Mouse (Mus musculus) lung, postnatal 14 days (tissue): ENCODE measurements around the gene Fhdc1.

ENCODE experiments used
- DNase-seq: peaks from one replicate; pipeline ENCODE4 v3.0.0; 2021

The Fhdc1 gene

DNA sequence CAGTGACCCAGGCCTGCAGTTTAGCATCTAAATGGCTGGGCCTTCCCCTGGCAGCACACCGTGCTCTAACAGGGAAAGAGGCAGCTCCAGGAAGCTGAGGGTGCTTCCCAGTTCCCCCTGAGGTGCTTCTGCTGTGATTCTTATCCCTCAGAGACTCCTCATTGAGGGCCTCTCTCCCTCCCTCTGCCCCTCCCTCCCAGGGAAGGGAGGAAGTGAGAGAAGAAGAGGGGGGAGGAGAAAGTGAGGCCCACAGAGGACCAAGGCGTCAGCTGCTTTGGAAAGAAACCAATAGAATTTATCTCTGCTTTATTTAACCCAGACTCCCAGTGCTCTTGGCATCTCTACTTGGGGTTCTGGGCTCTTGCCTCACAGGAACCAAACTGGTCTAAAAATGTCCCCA is 50.1 kb downstream of the Fhdc1 start:
- DNase-seq = no peak

DNA sequence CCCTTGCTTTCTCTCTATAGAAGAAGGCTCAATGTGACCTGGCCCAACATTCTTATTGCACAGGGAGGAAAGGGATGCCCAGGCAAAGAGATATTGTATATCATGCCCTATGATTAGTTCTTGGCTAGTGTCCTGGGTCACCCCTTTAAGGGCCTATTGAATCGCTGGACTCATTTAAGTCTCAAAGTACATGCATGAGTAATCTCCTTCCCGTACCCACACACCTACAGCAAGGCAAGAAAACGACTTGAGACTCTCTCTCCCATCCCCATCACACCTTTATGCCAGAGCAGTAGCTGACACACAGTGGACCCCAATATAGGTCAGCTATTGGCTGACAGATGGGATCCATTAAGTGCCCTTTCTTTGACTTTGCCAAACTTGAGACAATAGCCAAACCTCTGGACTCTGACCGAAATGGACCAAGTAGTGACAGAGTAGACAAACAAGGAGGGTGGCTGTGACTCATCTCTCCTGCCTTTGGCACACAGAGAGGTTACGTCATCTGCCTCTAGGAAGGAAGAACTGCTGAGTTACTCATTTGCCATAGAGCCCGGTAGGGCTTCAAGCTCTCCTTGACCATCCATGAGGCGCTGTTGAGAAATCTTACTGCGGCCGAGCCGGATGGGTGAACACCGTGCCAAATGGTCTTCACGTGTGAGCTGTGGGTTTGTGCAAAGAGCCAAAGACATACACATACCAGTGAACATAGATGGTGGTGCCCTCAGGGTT is 51.1 kb downstream of the Fhdc1 start:
- DNase-seq = peak; percentile 29

DNA sequence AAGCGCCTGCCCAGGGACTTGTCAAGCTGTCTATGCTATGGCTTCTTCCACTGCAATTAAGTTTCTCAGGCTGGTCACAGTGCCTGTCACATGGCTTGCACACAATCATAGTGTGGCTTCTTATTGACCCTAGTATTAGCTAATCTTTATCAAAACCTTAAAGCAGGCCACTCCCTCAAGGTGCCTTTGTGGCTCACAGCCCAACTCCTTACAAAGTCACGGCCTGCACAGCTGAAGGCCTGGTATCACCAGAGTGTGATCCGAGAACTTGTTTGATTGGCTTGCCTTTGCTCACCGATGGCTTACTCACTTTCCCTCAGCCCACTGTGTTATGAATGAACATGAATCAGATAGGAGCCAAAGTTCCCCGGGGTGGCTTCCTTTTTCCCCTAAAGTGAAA is 52.5 kb downstream of the Fhdc1 start:
- DNase-seq = no peak

DNA sequence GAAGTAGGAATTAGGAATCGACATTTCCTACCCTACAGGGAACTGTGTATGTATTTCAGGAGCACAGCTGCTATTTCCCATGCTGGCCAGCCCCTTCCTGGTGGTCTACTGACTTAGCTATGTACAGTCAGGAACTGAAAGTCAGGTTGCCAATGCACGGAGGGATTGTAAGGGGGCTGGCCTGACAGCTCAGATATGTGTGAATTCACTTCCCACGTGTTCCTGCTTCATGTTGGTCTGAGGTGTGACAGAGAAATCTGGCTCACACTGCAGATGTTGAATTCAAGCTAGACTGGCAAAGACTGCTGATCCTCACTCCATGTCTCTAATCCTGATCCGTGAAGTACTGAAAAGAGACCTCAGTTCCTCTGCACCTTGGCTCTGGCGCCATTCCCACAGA is 57.9 kb downstream of the Fhdc1 start:
- DNase-seq = no peak

DNA sequence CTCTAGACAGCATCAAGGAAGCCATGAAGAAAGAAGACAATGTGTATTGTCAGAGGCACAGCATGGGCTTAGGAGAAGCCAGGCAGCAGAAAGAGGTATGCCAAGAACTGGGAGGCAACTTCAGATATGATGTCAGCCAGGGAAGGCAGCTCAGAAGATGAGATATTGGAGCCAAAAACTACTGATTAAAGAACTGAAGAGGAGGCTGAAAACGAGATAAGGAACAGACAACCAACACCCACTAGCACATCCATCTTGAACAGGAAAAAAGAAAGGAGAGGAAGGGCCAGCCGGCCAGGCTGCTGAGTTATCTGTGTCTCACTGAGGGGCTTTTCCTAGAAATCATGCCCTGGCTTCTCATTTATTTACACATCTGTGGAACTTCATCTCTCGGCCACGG is 66.4 kb downstream of the Fhdc1 start:
- DNase-seq = no peak

DNA sequence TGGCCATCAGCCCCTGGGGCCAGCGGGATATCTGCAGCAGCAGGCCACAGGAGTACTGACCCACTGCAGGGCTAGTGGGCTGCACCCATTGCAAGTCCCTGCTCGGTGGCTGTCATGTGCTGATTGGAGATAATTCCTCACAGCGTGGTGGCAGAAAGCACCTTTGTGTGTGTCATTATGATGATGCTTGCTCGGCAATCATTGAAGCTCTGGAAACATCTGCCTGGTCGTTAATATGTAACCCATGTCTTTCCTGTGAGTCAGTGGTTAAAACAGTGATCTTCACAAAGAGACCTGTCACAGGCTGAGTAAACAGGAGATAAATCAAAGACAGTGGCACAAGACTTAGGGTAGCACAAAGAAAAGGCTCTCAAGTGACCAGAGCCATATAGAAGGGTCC is 67.3 kb downstream of the Fhdc1 start:
- no peak for DNase-seq

DNA sequence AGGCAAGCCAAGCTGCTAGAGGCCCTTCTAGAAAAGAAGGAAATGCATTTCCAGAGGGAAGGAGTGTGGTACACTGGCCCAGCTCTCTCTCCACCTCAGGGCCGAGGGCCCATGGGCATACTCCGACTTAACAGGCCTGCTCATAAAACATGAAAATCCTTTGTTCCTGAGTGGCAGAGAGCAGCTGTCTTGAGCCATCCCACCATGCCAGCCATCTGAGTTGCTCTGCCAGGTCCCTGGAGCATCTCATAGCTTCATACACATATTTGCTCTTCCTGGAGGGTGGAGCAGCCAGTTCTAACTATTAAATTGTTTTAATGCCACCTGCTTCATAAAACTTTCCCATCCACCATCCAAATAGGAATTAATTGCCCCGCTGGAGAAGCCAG is 70.8 kb downstream of the Fhdc1 start:
- no peak for DNase-seq

DNA sequence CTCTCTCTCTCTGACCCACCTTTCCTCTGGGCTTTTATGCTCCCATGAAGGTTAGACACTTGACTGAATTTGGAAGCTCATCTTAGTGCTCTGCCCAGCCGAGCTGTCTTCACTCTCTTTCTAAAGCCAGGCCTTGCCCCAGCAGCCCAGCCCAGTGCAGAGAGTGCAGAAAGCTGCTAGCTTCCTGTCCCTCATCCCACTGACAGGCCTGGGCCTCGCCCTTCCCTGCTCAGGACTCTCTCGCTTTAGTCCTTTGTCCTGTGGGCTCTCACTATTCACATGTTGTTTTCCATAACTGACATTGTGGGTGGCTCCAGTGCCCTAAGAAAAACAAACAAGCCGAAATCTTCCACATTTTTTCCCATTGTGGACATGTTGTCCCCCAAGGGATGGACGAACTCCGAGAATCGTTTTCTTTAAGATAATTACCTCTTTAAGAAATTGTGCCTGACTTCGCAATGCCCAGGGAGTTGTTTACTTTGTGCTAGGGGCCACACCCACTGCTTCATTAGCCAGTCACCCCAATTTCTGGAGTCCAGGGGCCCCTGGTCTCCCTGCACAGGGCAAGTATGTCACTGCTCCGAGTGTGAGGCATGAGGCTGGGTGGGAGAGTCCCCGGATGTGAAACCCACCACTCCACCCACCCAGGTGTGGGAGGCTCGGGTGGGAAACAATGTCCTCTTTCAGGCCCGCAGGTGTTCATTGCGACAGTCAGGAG is 71.3 kb downstream of the Fhdc1 start:
- no peak for DNase-seq

DNA sequence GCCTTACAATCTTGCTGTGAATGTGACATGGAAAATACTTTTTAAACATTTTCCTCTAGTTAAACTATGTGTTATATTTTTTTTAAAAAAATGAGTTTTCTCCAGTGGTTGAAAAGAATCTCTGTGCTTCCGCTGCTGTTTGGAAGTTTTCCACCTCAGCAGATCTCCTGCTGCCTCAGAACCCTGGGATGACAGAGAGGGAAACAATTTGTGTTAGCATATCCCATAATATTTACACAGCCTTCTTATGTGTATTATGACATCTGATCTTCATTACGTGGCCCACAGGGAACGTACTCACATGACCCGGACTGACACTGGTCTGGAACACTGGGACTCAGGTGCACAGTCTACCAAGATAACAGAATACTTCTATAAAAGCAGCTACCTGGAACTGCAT is 74.7 kb downstream of the Fhdc1 start:
- no peak for DNase-seq

DNA sequence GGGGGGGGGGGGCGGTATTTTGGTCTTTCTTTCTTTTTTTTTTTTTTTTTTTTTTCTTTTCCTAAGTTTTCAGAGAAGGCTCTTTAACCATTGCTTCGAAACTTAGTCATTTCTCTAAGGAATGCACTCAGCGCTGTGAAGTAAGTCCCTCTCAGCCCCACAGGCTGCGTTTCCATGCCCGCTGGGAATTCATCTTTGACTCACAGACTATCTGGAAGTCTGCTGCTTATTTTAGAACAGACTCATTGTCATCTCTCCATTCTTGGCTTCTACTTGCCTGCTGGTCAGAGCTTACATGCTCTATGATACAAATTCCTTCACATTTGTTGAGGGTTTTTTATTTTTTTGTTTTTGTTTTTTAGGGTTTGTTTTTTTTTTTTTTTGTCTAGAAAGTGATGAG is 76.8 kb downstream of the Fhdc1 start:
- DNase-seq = no peak

DNA sequence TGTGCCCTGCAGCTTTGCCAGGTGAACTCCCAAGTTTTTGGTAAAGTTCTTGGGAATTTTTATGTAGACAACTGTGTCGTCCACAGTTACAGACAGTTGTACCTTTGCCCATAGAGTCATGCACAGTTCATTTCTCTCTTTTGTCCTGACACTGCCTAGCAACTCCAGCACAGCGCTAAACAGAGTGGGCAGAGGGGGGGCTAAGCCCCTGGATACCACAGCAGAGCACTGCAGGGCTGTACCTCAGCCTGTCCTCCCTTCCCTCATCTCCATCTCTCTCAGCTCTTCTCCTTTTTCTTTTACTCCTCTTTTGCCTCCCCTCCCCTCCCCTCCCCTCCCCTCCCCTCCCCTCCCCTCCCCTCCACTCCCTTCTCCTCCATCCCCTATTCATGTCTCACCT is 77.5 kb downstream of the Fhdc1 start:
- DNase-seq = no peak

DNA sequence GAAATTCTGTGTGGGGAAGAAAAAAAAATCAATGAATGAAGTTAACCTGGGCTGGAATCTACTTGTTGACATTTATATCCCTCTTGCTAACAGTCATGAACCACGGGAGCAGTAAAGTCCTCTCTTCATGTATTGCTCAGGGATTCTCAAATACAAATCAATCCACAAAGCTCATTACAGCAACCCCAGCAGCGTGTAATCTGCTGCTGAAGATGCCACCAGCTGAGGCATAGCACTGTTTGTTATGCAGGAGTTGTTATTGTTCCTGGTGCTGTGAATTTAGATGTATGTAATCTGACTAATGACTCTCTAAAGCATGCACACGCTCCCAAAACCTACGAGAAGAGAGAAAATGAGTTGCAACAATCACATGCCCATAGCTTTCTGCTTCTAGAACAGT is 82.3 kb downstream of the Fhdc1 start:
- DNase-seq = no peak

DNA sequence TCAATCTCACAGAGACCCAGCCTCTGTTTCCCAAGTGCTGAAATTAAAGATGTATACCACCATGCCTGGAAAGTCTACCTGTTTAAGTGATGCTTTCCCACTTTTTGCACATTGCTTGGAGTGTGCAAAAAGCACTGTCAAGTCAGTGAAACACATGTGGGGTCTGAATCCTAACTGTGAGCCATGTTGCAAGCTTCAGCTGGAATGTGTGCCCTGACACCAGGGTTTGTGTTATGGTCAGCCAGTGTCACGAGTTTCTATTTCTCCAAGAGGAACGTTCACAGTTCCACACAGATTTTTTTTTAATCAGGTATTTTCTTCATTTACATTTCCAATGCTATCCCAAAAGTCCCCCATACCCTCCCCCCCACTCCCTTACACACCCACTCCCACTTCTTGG is 84.0 kb downstream of the Fhdc1 start:
- no peak for DNase-seq

DNA sequence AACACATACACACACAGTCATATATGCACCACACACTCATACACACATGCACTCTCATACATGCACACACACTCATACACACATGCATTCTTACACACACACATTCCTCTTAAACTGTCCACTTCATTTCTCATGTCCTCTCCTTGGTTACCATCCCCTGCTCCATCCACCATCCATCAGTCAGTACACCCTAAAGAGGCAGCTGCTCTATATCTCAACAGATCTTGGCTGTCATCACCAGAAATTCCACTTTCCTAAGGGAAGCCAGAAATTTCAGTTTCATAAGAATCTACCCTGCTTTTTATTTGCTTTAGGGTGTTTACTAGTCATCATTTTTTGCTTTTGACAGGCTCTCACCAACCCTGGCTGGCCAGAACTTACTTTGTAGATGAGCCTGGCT is 84.4 kb downstream of the Fhdc1 start:
- DNase-seq = no peak

DNA sequence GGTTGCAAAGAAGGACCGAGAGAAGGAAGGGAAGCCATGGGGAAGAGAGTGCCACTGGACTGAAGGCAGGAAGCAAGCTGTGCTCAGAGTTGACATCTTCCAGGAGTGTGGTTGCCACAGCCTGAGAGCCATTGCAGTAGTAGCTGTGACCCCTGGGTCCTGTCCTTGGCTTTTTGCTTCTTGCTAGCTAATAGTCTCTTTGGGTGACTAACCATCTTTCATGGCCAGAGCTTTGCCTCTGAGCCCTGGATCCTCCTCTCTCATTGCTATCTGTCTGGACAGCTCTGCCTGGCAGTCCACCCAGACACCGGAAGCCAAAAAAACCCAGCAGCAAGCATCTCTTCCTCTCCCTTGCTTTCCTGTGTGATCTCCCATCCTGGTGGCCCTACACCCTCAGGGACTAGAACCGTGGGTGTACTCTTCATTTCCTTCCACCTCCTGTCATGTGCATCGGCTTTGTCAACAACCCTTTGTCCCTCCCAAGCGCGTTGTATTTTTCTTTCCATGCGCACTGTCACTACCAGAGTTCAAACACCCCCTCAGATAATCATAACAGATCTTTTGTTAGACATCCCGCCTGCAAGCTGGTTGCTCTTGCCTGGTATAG is 85.3 kb downstream of the Fhdc1 start:
- DNase-seq = no peak
